Mouse (Mus musculus) heart, postnatal 0 days (tissue): ENCODE measurements around the gene Ttc28.

Source experiments
- CTCF ChIP-seq: IDR thresholded peaks from 2 replicates; pipeline ENCODE4 v1.5.1; 2016; ENCODE audit warnings: antibody characterized with exemption, control low read depth, low read depth
- EP300 ChIP-seq: IDR thresholded peaks from 2 replicates; pipeline ENCODE4 v1.6.1; 2016; ENCODE audit warnings: antibody characterized with exemption, low read depth

GRCm38 (mm10) chr5:111200167-111200840 is 320.7 kb downstream of the Ttc28 start:
- no peak for TF ChIP-seq CTCF
- no peak for TF ChIP-seq EP300
